Mouse (Mus musculus): ENCODE data around the gene Fam69b.

DNA sequence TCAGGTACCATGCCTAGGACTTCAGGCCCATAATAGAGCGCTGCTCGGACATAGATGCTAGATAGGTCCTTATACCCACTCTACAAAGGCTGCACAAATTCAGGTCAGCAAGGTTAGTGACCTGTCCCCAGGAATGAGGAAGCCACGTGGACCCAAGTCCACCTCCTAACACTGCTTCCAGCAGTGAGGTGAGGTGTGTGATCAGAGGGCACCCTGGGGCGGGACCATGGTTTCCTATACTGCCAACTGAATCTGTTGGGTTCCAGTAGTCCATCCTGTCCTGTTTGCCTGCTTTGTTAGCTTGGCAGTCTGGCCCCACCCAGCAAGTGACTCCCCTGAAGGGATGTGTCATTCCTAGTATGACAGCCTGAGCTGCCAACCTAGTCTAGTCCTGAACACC is 28.3 kb upstream of the Fam69b start:
- TF ChIP-seq CHD2 (IDR thresholded peaks at IDR 0.05; ENCODE audit: low read depth, low read length) (no peak), ZNF384 (IDR thresholded peaks at IDR 0.05; ENCODE audit: low read depth, low read length) (no peak), MAFK (IDR thresholded peaks at IDR 0.05; ENCODE audit: insufficient read depth, low read depth, low read length) (no peak), HCFC1 (IDR thresholded peaks at IDR 0.05; ENCODE audit: borderline replicate concordance, insufficient read depth, low read length) (no peak), ZC3H11A (IDR thresholded peaks at IDR 0.05; ENCODE audit: borderline replicate concordance, low read depth, low read length) (no peak)
